Mouse (Mus musculus): ENCODE measurements around the gene Matn3. TPM values are rescaled to one million over a fixed set of nuclear protein-coding genes. Genes with fewer than 3 reads are reported as not detected.

Gene Matn3
- polyA plus RNA-seq, 1 experiment from 2014 or later = 1.4 TPM

GRCm38 (mm10) chr12:8975076-8975475, 27.3 kb downstream of the Matn3 start:
- Histone ChIP-seq H3K9me3 (replicated peaks; ENCODE audit: control insufficient read depth, low read length) (no peaks in the 10 kb centered on the region), H3K27me3 (ENCODE audit: control insufficient read depth, insufficient read depth, low read length) (no peaks in the 10 kb centered on the region), H3K36me3 (replicated peaks; ENCODE audit: control insufficient read depth, insufficient read depth, low read depth, low read length) (no peaks in the 10 kb centered on the region; the same call in 1 of the 2 replicates), H3K9ac (replicated peaks; ENCODE audit: low read length) (no peak overlapping the region), H3K4me2 (ENCODE audit: low read depth, low read length) (no peak overlapping the region; the same call in 1 of the 2 replicates), H3K27ac (replicated peaks; ENCODE audit: low read depth, low read length) (no peak overlapping the region), H3K4me1 (ENCODE audit: control insufficient read depth, insufficient read depth, low read length) (no peaks in the 10 kb centered on the region), H3K4me3 (ENCODE audit: low read depth, low read length) (no peak overlapping the region)
- 90% methylated on average over 3 of the region's 3 CpGs for WGBS
- ATAC-seq (replicated peaks; ENCODE audit: insufficient number of reproducible peaks, low FRiP score, low TSS enrichment, low read depth) = no peak
- DNase-seq (ENCODE audit: low spot score) = no peak

- no peak overlapping the region for H3K4me3 ChIP-seq (ENCODE audit: low read depth, low read length)
- H3K9me3 ChIP-seq (replicated peaks; ENCODE audit: control insufficient read depth, low read length) = no peaks in the 10 kb centered on the region
- H3K27me3 ChIP-seq (ENCODE audit: control insufficient read depth, insufficient read depth, low read length) = no peaks in the 10 kb centered on the region
- no peak for DNase-seq (ENCODE audit: low spot score)
- no peaks in the 10 kb centered on the region for H3K36me3 ChIP-seq (replicated peaks; ENCODE audit: control insufficient read depth, insufficient read depth, low read depth, low read length)
- no peak overlapping the region for H3K27ac ChIP-seq (replicated peaks; ENCODE audit: low read depth, low read length)
- H3K9ac ChIP-seq (replicated peaks; ENCODE audit: low read length) = no peak overlapping the region
- WGBS = 73% methylated on average over 8 of the region's 8 CpGs
- no peaks in the 10 kb centered on the region for H3K4me1 ChIP-seq (ENCODE audit: control insufficient read depth, insufficient read depth, low read length)
- H3K4me2 ChIP-seq (ENCODE audit: low read depth, low read length) = no peak overlapping the region
- no peak for ATAC-seq (replicated peaks; ENCODE audit: insufficient number of reproducible peaks, low FRiP score, low TSS enrichment, low read depth)
These were observed 45.5 kb downstream of the Matn3 start for GRCm38 (mm10) chr12:8993231-8993630.

GRCm38 (mm10) chr12:8998318-8998717, 50.6 kb downstream of the Matn3 start:
- DNase-seq (ENCODE audit: low spot score) (no peak), ATAC-seq (replicated peaks; ENCODE audit: insufficient number of reproducible peaks, low FRiP score, low TSS enrichment, low read depth) (no peak)
- no peak overlapping the region for H3K9ac ChIP-seq (replicated peaks; ENCODE audit: low read length)
- H3K4me2 ChIP-seq (ENCODE audit: low read depth, low read length) = no peak overlapping the region
- H3K4me3 ChIP-seq (ENCODE audit: low read depth, low read length) = no peak overlapping the region
- no peaks in the 10 kb centered on the region for H3K27me3 ChIP-seq (ENCODE audit: control insufficient read depth, insufficient read depth, low read length)
- H3K36me3 ChIP-seq (replicated peaks; ENCODE audit: control insufficient read depth, insufficient read depth, low read depth, low read length) = no peaks in the 10 kb centered on the region
- no peaks in the 10 kb centered on the region for H3K9me3 ChIP-seq (replicated peaks; ENCODE audit: control insufficient read depth, low read length)
- no peaks in the 10 kb centered on the region for H3K4me1 ChIP-seq (ENCODE audit: control insufficient read depth, insufficient read depth, low read length)
- no peak overlapping the region for H3K27ac ChIP-seq (replicated peaks; ENCODE audit: low read depth, low read length)
- WGBS = 84% methylated on average over 4 of the region's 4 CpGs

- 18% methylated on average over 5 of the region's 5 CpGs for WGBS
- no peak overlapping the region for H3K4me3 ChIP-seq (ENCODE audit: low read depth, low read length)
- no peak overlapping the region for H3K4me2 ChIP-seq (ENCODE audit: low read depth, low read length)
- no peaks in the 10 kb centered on the region for H3K36me3 ChIP-seq (replicated peaks; ENCODE audit: control insufficient read depth, insufficient read depth, low read depth, low read length)
- no peaks in the 10 kb centered on the region for H3K4me1 ChIP-seq (ENCODE audit: control insufficient read depth, insufficient read depth, low read length)
- H3K9me3 ChIP-seq (replicated peaks; ENCODE audit: control insufficient read depth, low read length) = no peaks in the 10 kb centered on the region
- ATAC-seq (replicated peaks; ENCODE audit: insufficient number of reproducible peaks, low FRiP score, low TSS enrichment, low read depth) (no peak), DNase-seq (ENCODE audit: low spot score) (peak; percentile 91)
- H3K27ac ChIP-seq (replicated peaks; ENCODE audit: low read depth, low read length) = no peak overlapping the region
- no peaks in the 10 kb centered on the region for H3K27me3 ChIP-seq (ENCODE audit: control insufficient read depth, insufficient read depth, low read length)
- H3K9ac ChIP-seq (replicated peaks; ENCODE audit: low read length) = no peak overlapping the region
These were observed 54.4 kb downstream of the Matn3 start for GRCm38 (mm10) chr12:9002038-9002648.

- Histone ChIP-seq H3K27ac (replicated peaks; ENCODE audit: low read depth, low read length) (no peak overlapping the region), H3K27me3 (ENCODE audit: control insufficient read depth, insufficient read depth, low read length) (no peaks in the 10 kb centered on the region), H3K36me3 (replicated peaks; ENCODE audit: control insufficient read depth, insufficient read depth, low read depth, low read length) (no peaks in the 10 kb centered on the region), H3K9ac (replicated peaks; ENCODE audit: low read length) (no peak overlapping the region), H3K9me3 (replicated peaks; ENCODE audit: control insufficient read depth, low read length) (no peaks in the 10 kb centered on the region), H3K4me3 (ENCODE audit: low read depth, low read length) (no peak overlapping the region), H3K4me2 (ENCODE audit: low read depth, low read length) (no peak overlapping the region), H3K4me1 (ENCODE audit: control insufficient read depth, insufficient read depth, low read length) (no peaks in the 10 kb centered on the region)
- no peak for ATAC-seq (replicated peaks; ENCODE audit: insufficient number of reproducible peaks, low FRiP score, low TSS enrichment, low read depth)
- no peak for DNase-seq (ENCODE audit: low spot score)
- WGBS = 61% methylated on average over 4 of the region's 4 CpGs
These were observed 59.4 kb downstream of the Matn3 start for GRCm38 (mm10) chr12:9007146-9007545.

GRCm38 (mm10) chr12:9007811-9008210, 60.1 kb downstream of the Matn3 start:
- H3K9ac ChIP-seq (replicated peaks; ENCODE audit: low read length) = no peak overlapping the region
- DNase-seq (ENCODE audit: low spot score) (no peak), ATAC-seq (replicated peaks; ENCODE audit: insufficient number of reproducible peaks, low FRiP score, low TSS enrichment, low read depth) (no peak)
- H3K27me3 ChIP-seq (ENCODE audit: control insufficient read depth, insufficient read depth, low read length) = no peaks in the 10 kb centered on the region
- no peak overlapping the region for H3K4me3 ChIP-seq (ENCODE audit: low read depth, low read length)
- H3K9me3 ChIP-seq (replicated peaks; ENCODE audit: control insufficient read depth, low read length) = no peaks in the 10 kb centered on the region
- H3K4me2 ChIP-seq (ENCODE audit: low read depth, low read length) = no peak overlapping the region
- H3K27ac ChIP-seq (replicated peaks; ENCODE audit: low read depth, low read length) = no peak overlapping the region
- H3K36me3 ChIP-seq (replicated peaks; ENCODE audit: control insufficient read depth, insufficient read depth, low read depth, low read length) = no peaks in the 10 kb centered on the region
- no peaks in the 10 kb centered on the region for H3K4me1 ChIP-seq (ENCODE audit: control insufficient read depth, insufficient read depth, low read length)
- 94% methylated on average over 6 of the region's 6 CpGs for WGBS

- Histone ChIP-seq H3K4me2 (ENCODE audit: low read depth, low read length) (no peak overlapping the region), H3K4me1 (ENCODE audit: control insufficient read depth, insufficient read depth, low read length) (no peaks in the 10 kb centered on the region), H3K9ac (replicated peaks; ENCODE audit: low read length) (no peak overlapping the region), H3K9me3 (replicated peaks; ENCODE audit: control insufficient read depth, low read length) (no peaks in the 10 kb centered on the region), H3K4me3 (ENCODE audit: low read depth, low read length) (no peak overlapping the region), H3K27ac (replicated peaks; ENCODE audit: low read depth, low read length) (no peak overlapping the region), H3K27me3 (ENCODE audit: control insufficient read depth, insufficient read depth, low read length) (no peaks in the 10 kb centered on the region), H3K36me3 (replicated peaks; ENCODE audit: control insufficient read depth, insufficient read depth, low read depth, low read length) (no peaks in the 10 kb centered on the region)
- WGBS = 72% methylated on average over 4 of the region's 4 CpGs
- no peak for DNase-seq (ENCODE audit: low spot score)
- ATAC-seq (replicated peaks; ENCODE audit: insufficient number of reproducible peaks, low FRiP score, low TSS enrichment, low read depth) = no peak
These were observed 62.6 kb downstream of the Matn3 start for GRCm38 (mm10) chr12:9010311-9010710.

GRCm38 (mm10) chr12:9016376-9016775, 68.6 kb downstream of the Matn3 start:
- no peaks in the 10 kb centered on the region for H3K4me1 ChIP-seq (ENCODE audit: control insufficient read depth, insufficient read depth, low read length)
- H3K27me3 ChIP-seq (ENCODE audit: control insufficient read depth, insufficient read depth, low read length) = no peaks in the 10 kb centered on the region
- H3K27ac ChIP-seq (replicated peaks; ENCODE audit: low read depth, low read length) = no peak overlapping the region
- no peaks in the 10 kb centered on the region for H3K36me3 ChIP-seq (replicated peaks; ENCODE audit: control insufficient read depth, insufficient read depth, low read depth, low read length)
- DNase-seq (ENCODE audit: low spot score) = no peak
- H3K9ac ChIP-seq (replicated peaks; ENCODE audit: low read length) = no peak overlapping the region
- no peaks in the 10 kb centered on the region for H3K9me3 ChIP-seq (replicated peaks; ENCODE audit: control insufficient read depth, low read length)
- H3K4me3 ChIP-seq (ENCODE audit: low read depth, low read length) = no peak overlapping the region
- no peak for ATAC-seq (replicated peaks; ENCODE audit: insufficient number of reproducible peaks, low FRiP score, low TSS enrichment, low read depth)
- 91% methylated on average over 9 of the region's 9 CpGs for WGBS
- no peak overlapping the region for H3K4me2 ChIP-seq (ENCODE audit: low read depth, low read length)

Measured in embryonic facial prominence, embryonic 11.5 days (tissue).